Mouse (Mus musculus) stomach, postnatal 0 days (tissue): ENCODE measurements at regions not wholly inside any gene's neighbourhood (a gene's known extent, or its start where the extent isn't known, plus 50 kb on each side); places are given as distances from the start of the nearest gene placed in this dataset.
A peak's percentile ranks its signal among the peaks of the same experiment; 100 is the strongest.

Experiments used
- CTCF ChIP-seq: IDR thresholded peaks from 2 replicates; pipeline ENCODE4 v1.5.1; 2016; ENCODE audit warnings: antibody characterized with exemption, low read depth, mild to moderate bottlenecking, moderate library complexity
- EP300 ChIP-seq: optimal IDR thresholded peaks from 2 replicates; pipeline ENCODE3; 2016; ENCODE audit warnings: antibody characterized with exemption

- TF ChIP-seq CTCF (0 out of 2 replicates have a peak, but pooled peaks have one; percentile 2), EP300 (no peak)
Measured at GRCm38 (mm10) chr1:90281255-90281654, 77.5 kb downstream of the Ackr3 start.
